Mouse (Mus musculus): ENCODE results near the gene Lst1. TPM values are rescaled to one million over a fixed set of nuclear protein-coding genes. Genes with fewer than 3 reads are reported as not detected.

Lst1 gene
- total RNA-seq (2023) = 9.5 TPM

DNA sequence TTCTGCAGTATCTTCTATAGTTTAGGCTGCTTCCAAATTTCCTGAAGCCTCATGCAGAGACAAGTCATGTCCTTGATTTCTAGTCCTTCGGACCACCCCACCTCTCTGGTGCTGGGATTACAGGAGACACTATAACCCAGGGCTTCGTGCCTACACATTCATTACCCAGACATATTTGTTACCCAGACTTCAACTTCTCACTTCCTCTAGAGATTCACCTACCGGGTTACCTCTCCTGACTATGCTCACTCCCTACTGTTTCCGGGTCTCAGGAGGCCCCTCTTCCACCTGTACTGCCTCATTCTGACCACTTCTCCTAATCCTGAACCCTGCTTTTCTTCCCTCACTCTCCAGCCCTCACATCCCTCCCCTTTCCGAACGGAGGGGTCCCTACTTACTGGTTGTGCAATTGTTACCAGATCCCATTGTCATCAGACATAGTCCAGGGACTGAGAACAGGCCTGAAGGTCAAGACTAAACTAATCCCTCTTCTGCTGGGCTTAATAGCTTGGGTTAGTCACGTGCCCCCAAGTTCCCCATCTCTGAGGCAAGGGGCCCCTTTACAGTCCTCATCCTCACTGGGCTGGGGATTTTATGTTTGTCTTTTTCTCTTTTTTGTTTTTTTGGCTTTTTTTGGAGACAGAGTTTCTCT, at the start of gene Lst1:
Lst1 (minus strand) TSS at position 481 of the 652 bp plus-strand sequence.

GRCm38 (mm10) chr17:35235614-35236389, 47.6 kb upstream of the Lst1 start, which contains the start of gene Nfkbil1:
Gene Nfkbil1 (minus strand): TSS chr17:35235792.

GRCm38 (mm10) chr17:35233114-35233980, 45.1 kb upstream of the Lst1 start, which contains the start of gene Atp6v1g2:
Gene Atp6v1g2 (plus strand): TSS chr17:35233660.

GRCm38 (mm10) chr17:35220156-35220952, 32.1 kb upstream of the Lst1 start, which contains the start of gene Gm16181:
Gene Gm16181 (plus strand): TSS chr17:35220834.

GRCm38 (mm10) chr17:35204494-35205379, 16.5 kb upstream of the Lst1 start, which contains the start of gene Lta:
Gene Lta (minus strand): TSS chr17:35205351.

GRCm38 (mm10) chr17:35201787-35202186, 13.5 kb upstream of the Lst1 start, which contains the start of gene Tnf:
Gene Tnf (minus strand): TSS chr17:35202007.

DNA sequence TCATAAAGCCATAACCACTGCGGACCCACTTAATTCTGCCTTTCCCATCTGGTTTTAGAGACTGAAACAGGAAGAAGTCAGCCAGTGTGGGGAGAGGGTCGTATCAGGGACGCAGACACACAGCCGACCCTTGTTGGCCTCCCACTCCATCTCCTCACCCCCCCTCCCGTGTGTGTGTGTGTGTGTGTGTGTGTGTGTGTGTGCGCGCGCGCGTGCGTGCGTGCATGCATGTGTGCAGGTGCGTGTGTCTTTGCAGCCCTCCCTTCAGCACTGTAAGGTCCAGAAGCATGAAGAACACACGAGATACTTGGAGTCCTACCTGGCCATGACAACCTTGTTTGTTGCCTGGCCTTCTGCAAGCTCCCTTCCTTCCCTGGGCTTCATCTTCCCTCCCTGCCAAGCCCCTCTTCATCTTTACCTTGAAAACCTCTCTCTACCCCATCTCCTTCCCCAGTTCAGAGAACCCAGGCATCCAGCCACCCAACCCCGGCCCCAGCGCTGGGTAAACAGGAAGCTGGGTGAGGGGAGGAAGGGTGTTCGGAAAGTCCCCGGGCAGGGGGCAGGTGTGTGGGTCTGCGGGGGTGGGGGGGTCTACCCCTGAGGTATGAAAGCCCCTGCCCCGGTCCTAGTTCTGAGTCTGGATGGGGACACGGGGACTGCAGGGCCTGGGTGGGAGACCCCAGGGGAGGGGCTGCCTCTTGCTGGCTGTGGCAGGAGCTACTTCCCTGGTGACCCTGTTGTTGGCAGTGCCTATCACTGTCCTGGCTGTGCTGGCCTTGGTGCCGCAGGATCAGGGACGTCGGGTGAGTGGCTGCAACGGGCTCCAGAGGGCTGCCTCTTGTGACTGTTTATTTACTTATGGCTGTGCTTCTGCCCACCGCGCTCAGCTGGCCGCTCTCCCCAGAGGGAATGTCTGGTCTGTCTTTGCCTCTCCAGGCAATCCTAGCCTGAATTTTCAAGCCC, 5.9 kb upstream of the Lst1 start, which contains the start of gene Ltb:
Ltb (plus strand) TSS at position 559 of the 963 bp plus-strand sequence.

GRCm38 (mm10) chr17:35175968-35176367, 12.3 kb downstream of the Lst1 start, which contains the start of gene Aif1:
Gene Aif1 (minus strand): TSS chr17:35176068.

DNA sequence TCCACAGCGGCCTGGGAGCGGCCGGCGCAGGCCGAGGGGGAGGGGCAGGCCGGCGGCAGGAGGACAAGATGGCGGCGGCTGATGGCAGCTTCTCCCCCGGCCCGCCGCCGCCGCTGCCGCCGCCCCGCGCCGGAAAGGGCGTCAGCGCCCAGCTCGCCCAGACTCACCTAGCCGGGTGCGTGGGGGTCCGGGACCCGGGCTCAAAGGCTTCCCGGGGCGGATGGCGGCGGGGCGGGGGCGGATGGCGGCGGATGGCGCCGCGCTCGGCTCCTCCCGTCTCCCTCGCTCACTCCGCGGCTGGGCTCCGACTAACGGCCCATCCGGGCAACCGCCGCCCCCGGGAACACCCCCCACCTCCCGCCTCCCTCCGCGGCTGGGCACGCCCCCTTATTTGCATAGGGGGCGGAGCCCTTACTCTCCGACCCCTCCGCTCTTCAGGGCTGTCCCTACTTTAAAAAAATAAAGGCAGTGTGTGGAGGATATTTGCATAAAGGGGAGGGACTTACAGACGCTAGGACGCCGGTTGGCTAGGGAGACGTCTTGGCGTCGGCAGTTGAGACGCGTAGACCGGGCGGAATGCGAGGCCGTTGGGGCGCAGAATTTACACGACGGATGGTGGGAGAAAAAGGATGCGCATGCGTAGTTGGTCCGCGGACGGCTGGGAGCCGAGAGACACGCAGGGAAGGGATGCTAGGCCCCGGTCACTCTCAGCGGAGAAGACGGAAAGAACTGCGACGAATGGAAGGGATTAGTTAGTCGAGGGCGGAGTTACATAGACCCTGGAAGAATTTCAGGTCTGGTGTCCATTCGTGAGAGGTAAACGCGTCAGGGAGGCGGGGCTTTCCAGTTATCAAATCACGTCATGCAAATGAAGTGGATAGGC, 23.4 kb downstream of the Lst1 start, which contains the start of gene Prrc2a:
Prrc2a (minus strand) TSS at position 330 of the 883 bp plus-strand sequence.

Other genes with a start within 250 kb of the Lst1 start
- 97.6 TPM for gene Hspa1b, start 229.2 kb downstream of the Lst1 start, total RNA-seq (2023)
- not detected for gene Gm20481, start 218.5 kb downstream of the Lst1 start, total RNA-seq (2023)
- gene Hspa1a, start 216.3 kb downstream of the Lst1 start, total RNA-seq (2023) = 57.4 TPM
- gene Hspa1l, start 215.7 kb downstream of the Lst1 start, total RNA-seq (2023) = not detected
- 24.0 TPM for gene Lsm2, start 206.6 kb downstream of the Lst1 start, total RNA-seq (2023)
- gene Vars, start 187.5 kb downstream of the Lst1 start, total RNA-seq (2023) = 85.0 TPM
- not detected for gene Vwa7, start 171.9 kb downstream of the Lst1 start, total RNA-seq (2023)
- gene Sapcd1, start 160.4 kb downstream of the Lst1 start, total RNA-seq (2023) = 1.4 TPM
- 3.2 TPM for gene Msh5, start 141.7 kb downstream of the Lst1 start, total RNA-seq (2023)
- gene Clic1, start 138.5 kb downstream of the Lst1 start, total RNA-seq (2023) = 137 TPM
- gene Ddah2, start 129.4 kb downstream of the Lst1 start, total RNA-seq (2023) = 0.70 TPM
- gene Ly6g6c, start 123.1 kb downstream of the Lst1 start, total RNA-seq (2023) = not detected
- gene Mpig6b, start 122.3 kb downstream of the Lst1 start, total RNA-seq (2023) = not detected
- not detected for gene Ly6g6e, start 111.5 kb downstream of the Lst1 start, total RNA-seq (2023)
- gene Ly6g6d, start 110.4 kb downstream of the Lst1 start, total RNA-seq (2023) = not detected
- not detected for gene Ly6g6f, start 102.8 kb downstream of the Lst1 start, total RNA-seq (2023)
- 60.6 TPM for gene Abhd16a, start 99.2 kb downstream of the Lst1 start, total RNA-seq (2023)
- gene Ly6g5c, start 80.2 kb downstream of the Lst1 start, total RNA-seq (2023) = not detected
- gene Ly6g5b, start 73.0 kb downstream of the Lst1 start, total RNA-seq (2023) = 1.5 TPM
- 28.7 TPM for gene Gpank1, start 67.0 kb downstream of the Lst1 start, total RNA-seq (2023)
- gene Csnk2b, start 66.4 kb downstream of the Lst1 start, total RNA-seq (2023) = 118 TPM
- 15.3 TPM for gene D17H6S53E, start 62.1 kb downstream of the Lst1 start, total RNA-seq (2023)
- gene Apom, start 56.4 kb downstream of the Lst1 start, total RNA-seq (2023) = not detected
- gene Bag6, start 53.3 kb downstream of the Lst1 start, total RNA-seq (2023) = 487 TPM
- gene Prrc2a, start 23.5 kb downstream of the Lst1 start, total RNA-seq (2023) = 292 TPM
- 8.6 TPM for gene Aif1, start 12.4 kb downstream of the Lst1 start, total RNA-seq (2023)
- gene Ltb, start 6.0 kb upstream of the Lst1 start, total RNA-seq (2023) = 417 TPM
- gene Tnf, start 13.6 kb upstream of the Lst1 start, total RNA-seq (2023) = 11.3 TPM
- gene Lta, start 16.9 kb upstream of the Lst1 start, total RNA-seq (2023) = 15.7 TPM
- gene Gm16181, start 32.4 kb upstream of the Lst1 start, total RNA-seq (2023) = not detected
- 1.00 TPM for gene Atp6v1g2, start 45.2 kb upstream of the Lst1 start, total RNA-seq (2023)
- 9.4 TPM for gene Nfkbil1, start 47.4 kb upstream of the Lst1 start, total RNA-seq (2023)
- gene Ddx39b, start 53.3 kb upstream of the Lst1 start, total RNA-seq (2023) = 422 TPM
- gene H2-D1, start 74.3 kb upstream of the Lst1 start, total RNA-seq (2023) = 2,346 TPM
- gene H2-Q1, start 132.0 kb upstream of the Lst1 start, total RNA-seq (2023) = 12.5 TPM
- 9.6 TPM for gene H2-Q2, start 153.8 kb upstream of the Lst1 start, total RNA-seq (2023)
- gene H2-Q4, start 191.2 kb upstream of the Lst1 start, total RNA-seq (2023) = 587 TPM
- gene H2-Q6, start 236.4 kb upstream of the Lst1 start, total RNA-seq (2023) = 156 TPM